Mouse (Mus musculus): ENCODE data around the gene Gpr176.

DNA sequence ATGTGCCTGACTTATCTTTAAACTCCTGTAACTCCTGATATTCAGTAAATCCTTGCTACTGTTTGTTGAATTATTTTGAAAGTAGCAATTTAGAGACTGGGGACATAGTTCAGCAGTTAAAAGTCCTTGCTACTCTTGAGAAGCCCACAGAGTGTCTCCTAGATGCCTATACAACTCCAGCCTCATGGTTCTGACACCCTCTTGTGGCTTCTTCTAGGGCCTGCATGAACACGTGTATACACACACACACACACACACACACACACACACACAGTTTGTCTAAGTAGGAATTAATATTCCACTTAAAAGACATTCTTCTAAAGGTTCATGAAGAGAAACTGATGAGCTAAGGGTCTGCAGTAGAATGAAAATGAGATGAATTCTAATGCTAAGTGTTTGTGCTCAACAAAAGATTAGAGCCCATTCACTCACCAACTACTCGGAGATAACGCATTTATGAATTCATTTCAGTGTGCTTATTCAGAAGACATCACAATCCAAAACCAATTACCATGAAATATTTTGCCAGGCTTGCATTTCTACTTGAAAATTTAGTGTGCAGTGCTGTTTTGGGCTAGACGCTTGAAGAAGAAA, 144.6 kb downstream of the Gpr176 start:
- no peak for TF ChIP-seq CTCF (IDR thresholded peaks at IDR 0.05; ENCODE audit: low read depth, low read length)
- TF ChIP-seq POLR2A (IDR thresholded peaks at IDR 0.05; ENCODE audit: borderline replicate concordance, low read depth, low read length): no peak
